Mouse (Mus musculus) thymus, adult 2 months (tissue): ENCODE results near the gene Med14. TPM values are rescaled to one million over a fixed set of nuclear protein-coding genes. Genes with fewer than 3 reads are reported as not detected.

Source experiments
- DNase-seq: peaks from one replicate; pipeline ENCODE4 v3.0.0; 2021
- H3K27ac ChIP-seq: fragments of 200-500 bp; 2 replicates; pipeline ENCODE4 v1.5.1; 2012; ENCODE audit warnings: low read length, control low read depth; ENCODE audit not compliant: control insufficient read depth, insufficient read depth
- H3K27me3 ChIP-seq: fragments of 200-500 bp; 2 replicates; pipeline ENCODE4 v1.6.1; 2012; ENCODE audit warnings: mild to moderate bottlenecking, low read length, moderate library complexity, mixed read lengths; ENCODE audit not compliant: control insufficient read depth, insufficient read depth
- H3K36me3 ChIP-seq: fragments of 200-500 bp; 2 replicates; pipeline ENCODE4 v1.6.1; 2012; ENCODE audit warnings: mild to moderate bottlenecking, low read length, moderate library complexity; ENCODE audit not compliant: control insufficient read depth, insufficient read depth
- H3K4me1 ChIP-seq: fragments of 200-500 bp; replicated peaks from 2 replicates; pipeline ENCODE4 v1.6.1; 2012; ENCODE audit warnings: low read length; ENCODE audit not compliant: control insufficient read depth, insufficient read depth
- H3K4me3 ChIP-seq: fragments of 200-500 bp; 2 replicates; pipeline ENCODE4 v1.5.1; 2012; ENCODE audit warnings: mild to moderate bottlenecking, low read length, control low read depth, moderate library complexity; ENCODE audit not compliant: control insufficient read depth, insufficient read depth
- CTCF ChIP-seq: fragments of 200-500 bp; IDR thresholded peaks from 2 replicates; pipeline ENCODE4 v1.5.1; 2012; ENCODE audit warnings: mild to moderate bottlenecking, control low read depth, low read length, moderate library complexity, borderline replicate concordance; ENCODE audit not compliant: control insufficient read depth, poor library complexity, insufficient read depth; ENCODE audit errors: extremely low read depth
- POLR2A ChIP-seq: fragments of 200-500 bp; IDR thresholded peaks from 2 replicates; pipeline ENCODE4 v1.6.1; 2012; ENCODE audit warnings: mild to moderate bottlenecking, low read length, control low read depth, moderate library complexity; ENCODE audit not compliant: control insufficient read depth, poor library complexity, insufficient read depth; ENCODE audit errors: extremely low read depth
- WGBS: fragments of 180-500 bp; shearing (Covaris S2); methylation state at CpG from one replicate; pipeline ENCODE4 v1.1.7; 2018; 5-methylcytosine and 5-hydroxymethylcytosine counted together
- polyA plus RNA-seq: library from polyadenylated mRNA; depleted of rRNA; stranded (reverse); fragments of >200 nt; gene quantifications from 2 replicates; pipeline ENCODE4 v1.2.3, GENCODE M21; 2012

Gene Med14
- polyA plus RNA-seq, 1 experiment: 64.7 TPM

GRCm38 (mm10) chrX:12686071-12686470 is 75.8 kb downstream of the Med14 start:
- TF ChIP-seq POLR2A: no peak
- TF ChIP-seq CTCF: no peak
- no peaks in the 10 kb centered on the region for H3K27me3 ChIP-seq
- H3K4me3 ChIP-seq: no peak overlapping the region
- H3K36me3 ChIP-seq: peaks cover 22% of the 10 kb centered on the region
- H3K27ac ChIP-seq: no peak overlapping the region
- DNase-seq: no peak
- no peaks in the 10 kb centered on the region for H3K4me1 ChIP-seq

GRCm38 (mm10) chrX:12677396-12677795 is 84.5 kb downstream of the Med14 start:
- peak; percentile 53 for DNase-seq
- TF ChIP-seq CTCF: no peak
- TF ChIP-seq POLR2A: no peak
- no peak overlapping the region for H3K27ac ChIP-seq
- WGBS: 19% methylated on average over 6 of the region's 6 CpGs
- H3K36me3 ChIP-seq: peaks cover 5% of the 10 kb centered on the region; the same call in 1 of the 2 replicates
- H3K27me3 ChIP-seq: no peaks in the 10 kb centered on the region
- H3K4me1 ChIP-seq: peaks cover 2% of the 10 kb centered on the region; the same call in 1 of the 2 replicates
- H3K4me3 ChIP-seq: no peak overlapping the region

- H3K27me3 ChIP-seq: no peaks in the 10 kb centered on the region
- peak within 1 kb of the TSS; percentile 83 for H3K27ac ChIP-seq
- DNase-seq: peak; percentile 81
- H3K4me1 ChIP-seq: peaks cover 2% of the 10 kb centered on the region; the same call in 1 of the 2 replicates
- H3K36me3 ChIP-seq: peaks cover 13% of the 10 kb centered on the region; the same call in 1 of the 2 replicates
- no peak for TF ChIP-seq CTCF
- TF ChIP-seq POLR2A: peak; percentile 42
- H3K4me3 ChIP-seq: peak within 1 kb of the TSS; percentile 100
- under 1% methylated on average over 42 of the region's 42 CpGs for WGBS
Measured at GRCm38 (mm10) chrX:12673054-12673775, 88.7 kb downstream of the Med14 start, which contains the start of gene 1810030O07Rik. Gene 1810030O07Rik, minus strand, starts transcription at chrX:12673668.

- no peak for TF ChIP-seq POLR2A
- no peak for TF ChIP-seq CTCF
- no peak for DNase-seq
- H3K4me1 ChIP-seq: no peaks in the 10 kb centered on the region
- H3K4me3 ChIP-seq: no peak overlapping the region
- peaks cover 10% of the 10 kb centered on the region for H3K36me3 ChIP-seq
- 50% methylated on average over 2 of the region's 2 CpGs for WGBS
- no peaks in the 10 kb centered on the region for H3K27me3 ChIP-seq
- no peak overlapping the region for H3K27ac ChIP-seq
Measured at GRCm38 (mm10) chrX:12653879-12654278, 108.0 kb downstream of the Med14 start.

- no peak for DNase-seq
- TF ChIP-seq POLR2A (no peak), CTCF (no peak)
- WGBS: 98% methylated on average over 15 of the region's 16 CpGs
- H3K27me3 ChIP-seq: no peaks in the 10 kb centered on the region
- no peak overlapping the region for H3K27ac ChIP-seq
- H3K4me3 ChIP-seq: no peak overlapping the region
- H3K4me1 ChIP-seq: no peaks in the 10 kb centered on the region
- H3K36me3 ChIP-seq: peaks cover 5% of the 10 kb centered on the region
Measured at GRCm38 (mm10) chrX:12651906-12652305, 110.0 kb downstream of the Med14 start.

GRCm38 (mm10) chrX:12645531-12646304 is 116.2 kb downstream of the Med14 start:
- Histone ChIP-seq H3K4me1 (no peaks in the 10 kb centered on the region), H3K36me3 (no peaks in the 10 kb centered on the region), H3K4me3 (no peak overlapping the region), H3K27ac (no peak overlapping the region), H3K27me3 (no peaks in the 10 kb centered on the region)
- WGBS: 61% methylated on average over 12 of the region's 12 CpGs
- TF ChIP-seq CTCF: no peak
- no peak for TF ChIP-seq POLR2A
- DNase-seq: no peak
